Mouse (Mus musculus) hindbrain, postnatal 0 days (tissue): ENCODE measurements around the gene Nsun5. TPM values are rescaled to one million over a fixed set of nuclear protein-coding genes. Genes with fewer than 3 reads are reported as not detected.
A peak's percentile ranks its signal among the peaks of the same experiment; 100 is the strongest.

Experiments
- ATAC-seq: fragments of 200-750 bp; cut with Nextera tagmentation; 2 replicates; pipeline ENCODE4 v1.8.0; 2017; ENCODE audit warnings: mild to moderate bottlenecking, moderate TSS enrichment, moderate library complexity
- DNase-seq: peaks from one replicate; pipeline ENCODE4 v3.0.0-alpha.2; 2015; ENCODE audit warnings: low spot score
- H3K27ac ChIP-seq: fragments of 300-500 bp; sonication (generic); 2 replicates; pipeline ENCODE4 v1.5.1; 2014; ENCODE audit warnings: mild to moderate bottlenecking
- H3K27me3 ChIP-seq: fragments of 300-500 bp; sonication (generic); 2 replicates; pipeline ENCODE4 v1.6.1; 2014; ENCODE audit warnings: low read length, mixed read lengths; ENCODE audit not compliant: insufficient read depth
- H3K36me3 ChIP-seq: fragments of 300-500 bp; sonication (generic); 2 replicates; pipeline ENCODE4 v1.6.1; 2014; ENCODE audit warnings: low read length, mixed read lengths; ENCODE audit not compliant: insufficient read depth
- H3K4me1 ChIP-seq: fragments of 300-500 bp; sonication (generic); 2 replicates; pipeline ENCODE4 v1.6.1; 2014; ENCODE audit warnings: antibody characterized with exemption, low read length, mixed read lengths; ENCODE audit not compliant: insufficient read depth
- H3K4me2 ChIP-seq: fragments of 300-500 bp; sonication (generic); 2 replicates; pipeline ENCODE4 v1.6.1; 2014; ENCODE audit warnings: low read depth, mild to moderate bottlenecking, low read length, moderate library complexity, mixed read lengths
- H3K4me3 ChIP-seq: fragments of 300-500 bp; sonication (generic); 2 replicates; pipeline ENCODE4 v1.5.1; 2014; ENCODE audit warnings: low read length
- H3K9ac ChIP-seq: fragments of 300-500 bp; sonication (generic); replicated peaks from 2 replicates; pipeline ENCODE4 v1.6.1; 2014; ENCODE audit warnings: mild to moderate bottlenecking, low read length, moderate library complexity, mixed read lengths
- H3K9me3 ChIP-seq: fragments of 300-500 bp; sonication (generic); 2 replicates; pipeline ENCODE4 v1.6.1; 2016; ENCODE audit warnings: low read length, mixed read lengths
- CTCF ChIP-seq: IDR thresholded peaks from 2 replicates; pipeline ENCODE4 v1.5.1; 2016; ENCODE audit warnings: antibody characterized with exemption, control low read depth, low read depth
- WGBS: fragments of 180-500 bp; shearing (Covaris S2); extraction: QIAGEN DNeasy Blood & Tissue Kit; methylation state at CpG from one replicate; pipeline ENCODE4 v1.1.7; 2014; 5-methylcytosine and 5-hydroxymethylcytosine counted together
- polyA plus RNA-seq: library from polyadenylated mRNA; unstranded; fragments of >200 nt; fragmentation: Nextera tagmentation; extraction: Ambion mirVana; gene quantifications from 2 replicates; pipeline ENCODE4 v1.2.1, GENCODE M21; 2015
- total RNA-seq: library from RNA; depleted of rRNA; stranded (reverse); fragments of >200 nt; gene quantifications from 2 replicates; pipeline ENCODE4 v1.2.3, GENCODE M21; 2014; rRNA removed

The Nsun5 gene
- total RNA-seq (17.8 and 22.7 TPM in 2 replicates), polyA plus RNA-seq (18.1 and 19.1 TPM in 2 replicates)

GRCm38 (mm10) chr5:135369787-135370654 is at the start of gene Nsun5:
Nsun5 (plus strand) TSS chr5:135369953.
- TF ChIP-seq CTCF, result no peak
- H3K4me3 ChIP-seq, result peak within 1 kb of the TSS; percentile 88
- peaks cover 6% of the 10 kb centered on the region; the same call in 1 of the 2 replicates for H3K4me1 ChIP-seq
- peak; percentile 82 for ATAC-seq
- no peaks in the 10 kb centered on the region for H3K27me3 ChIP-seq
- H3K9me3 ChIP-seq, result no peaks in the 10 kb centered on the region
- H3K36me3 ChIP-seq, result peaks cover 26% of the 10 kb centered on the region
- peak within 1 kb of the TSS; percentile 93 for H3K4me2 ChIP-seq
- WGBS, result under 1% methylated on average over 63 of the region's 64 CpGs
- peak within 1 kb of the TSS; percentile 68 for H3K27ac ChIP-seq
- peak within 1 kb of the TSS; percentile 84 for H3K9ac ChIP-seq
- DNase-seq, result peak; percentile 99

- Histone ChIP-seq H3K4me2 (no peak overlapping the region), H3K27me3 (no peaks in the 10 kb centered on the region), H3K9me3 (no peaks in the 10 kb centered on the region), H3K9ac (no peak overlapping the region), H3K4me1 (no peaks in the 10 kb centered on the region), H3K4me3 (no peak overlapping the region), H3K36me3 (no peaks in the 10 kb centered on the region), H3K27ac (no peak overlapping the region)
- ATAC-seq, result no peak
- WGBS, result 88% methylated on average over 1 of the region's 1 CpGs
- DNase-seq, result no peak
- no peak for TF ChIP-seq CTCF
Observed at GRCm38 (mm10) chr5:135322197-135322596, 47.6 kb upstream of the Nsun5 start.

GRCm38 (mm10) chr5:135326121-135326659 is 43.6 kb upstream of the Nsun5 start:
- ATAC-seq, result no peak
- H3K27me3 ChIP-seq, result no peaks in the 10 kb centered on the region
- no peak overlapping the region for H3K4me2 ChIP-seq
- H3K36me3 ChIP-seq, result no peaks in the 10 kb centered on the region
- H3K9me3 ChIP-seq, result no peaks in the 10 kb centered on the region
- no peak for DNase-seq
- H3K4me3 ChIP-seq, result no peak overlapping the region
- H3K4me1 ChIP-seq, result no peaks in the 10 kb centered on the region
- H3K27ac ChIP-seq, result no peak overlapping the region
- TF ChIP-seq CTCF, result no peak
- no peak overlapping the region for H3K9ac ChIP-seq
- WGBS, result 15% methylated on average over 3 of the region's 3 CpGs

- H3K9me3 ChIP-seq, result no peaks in the 10 kb centered on the region
- no peak for DNase-seq
- H3K27me3 ChIP-seq, result no peaks in the 10 kb centered on the region
- H3K4me2 ChIP-seq, result no peak overlapping the region
- H3K4me1 ChIP-seq, result no peaks in the 10 kb centered on the region
- H3K9ac ChIP-seq, result no peak overlapping the region
- H3K4me3 ChIP-seq, result no peak overlapping the region
- 83% methylated on average over 4 of the region's 4 CpGs for whole genome bisulfite sequencing
- no peak for TF ChIP-seq CTCF
- ATAC-seq, result no peak
- H3K27ac ChIP-seq, result no peak overlapping the region
- H3K36me3 ChIP-seq, result no peaks in the 10 kb centered on the region
Observed at GRCm38 (mm10) chr5:135329471-135329870, 40.3 kb upstream of the Nsun5 start.

- 83% methylated on average over 5 of the region's 5 CpGs for WGBS
- Histone ChIP-seq H3K36me3 (no peaks in the 10 kb centered on the region), H3K4me3 (no peak overlapping the region)
Observed at GRCm38 (mm10) chr5:135330201-135330600, 39.6 kb upstream of the Nsun5 start.

GRCm38 (mm10) chr5:135331161-135331560 is 38.6 kb upstream of the Nsun5 start:
- H3K36me3 ChIP-seq, result no peaks in the 10 kb centered on the region
- H3K4me2 ChIP-seq, result no peak overlapping the region
- no peak for TF ChIP-seq CTCF
- H3K27me3 ChIP-seq, result no peaks in the 10 kb centered on the region
- H3K9ac ChIP-seq, result no peak overlapping the region
- H3K4me3 ChIP-seq, result no peak overlapping the region
- H3K4me1 ChIP-seq, result no peaks in the 10 kb centered on the region
- ATAC-seq (no peak), DNase-seq (no peak)
- H3K9me3 ChIP-seq, result no peaks in the 10 kb centered on the region
- H3K27ac ChIP-seq, result no peak overlapping the region
- WGBS, result 88% methylated on average over 6 of the region's 6 CpGs

More at GRCm38 (mm10) chr5:135330201-135330600, 39.6 kb upstream of the Nsun5 start:
- no peaks in the 10 kb centered on the region for H3K9me3 ChIP-seq
- no peak overlapping the region for H3K4me2 ChIP-seq
- no peaks in the 10 kb centered on the region for H3K4me1 ChIP-seq
- no peak overlapping the region for H3K9ac ChIP-seq
- H3K27ac ChIP-seq, result no peak overlapping the region
- no peaks in the 10 kb centered on the region for H3K27me3 ChIP-seq
- DNase-seq (no peak), ATAC-seq (no peak)
- TF ChIP-seq CTCF, result no peak
